Mouse (Mus musculus): ENCODE results near the gene Zfp868. TPM values are rescaled to one million over a fixed set of nuclear protein-coding genes. Genes with fewer than 3 reads are reported as not detected.
"Not testable (repeated sequence)": the region's sequence is repeated elsewhere in the genome, so short reads cannot be mapped to it uniquely, and the experiment has no call there.

Zfp868 gene
- total RNA-seq (2021) = 10 to 100 TPM; 19.9 to 21.6 TPM

DNA sequence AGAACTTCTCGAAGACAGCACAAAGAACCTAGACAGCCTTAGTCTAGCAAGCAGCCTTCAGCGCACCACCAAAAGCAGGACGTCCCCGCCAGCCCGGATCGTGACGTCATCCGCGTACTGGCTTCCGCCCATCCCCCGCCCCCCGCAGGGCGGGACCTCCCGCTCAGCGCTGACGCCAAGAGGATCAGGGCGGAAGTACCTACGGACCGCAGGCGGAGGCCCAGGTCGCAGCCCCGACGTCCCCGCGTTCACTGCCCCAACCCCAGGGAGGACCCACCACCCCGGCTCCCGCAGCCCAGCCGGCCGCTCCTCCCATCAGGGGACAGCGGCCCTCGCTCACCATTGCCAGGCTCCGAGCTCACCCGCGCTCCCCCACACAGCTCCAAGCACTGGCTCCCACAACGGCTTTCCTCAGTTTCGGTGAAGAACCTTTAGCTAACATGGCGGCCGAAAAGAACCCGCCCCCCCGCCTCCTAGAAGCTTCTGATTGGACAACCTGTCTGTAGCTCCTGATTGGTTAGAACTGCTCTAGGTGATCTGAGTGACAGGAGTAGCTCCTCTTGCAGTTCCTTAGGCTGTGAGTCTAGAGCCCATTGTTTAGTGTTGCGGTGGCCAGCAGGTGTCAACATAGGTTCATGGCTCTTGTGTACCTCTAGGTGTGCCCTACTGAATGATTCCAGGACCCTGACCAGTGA, at the start of gene Zfp868:
Zfp868 (minus strand) TSS at position 454 of the 695 bp plus-strand sequence.
- peak; percentile 99 for DNase-seq
- intact Hi-C loops (cut with DNase I) = no loop called here

GRCm38 (mm10) chr8:69665051-69665450, 39.7 kb upstream of the Zfp868 start:
- intact Hi-C loops (cut with DNase I) = not testable (repeated sequence)

DNA sequence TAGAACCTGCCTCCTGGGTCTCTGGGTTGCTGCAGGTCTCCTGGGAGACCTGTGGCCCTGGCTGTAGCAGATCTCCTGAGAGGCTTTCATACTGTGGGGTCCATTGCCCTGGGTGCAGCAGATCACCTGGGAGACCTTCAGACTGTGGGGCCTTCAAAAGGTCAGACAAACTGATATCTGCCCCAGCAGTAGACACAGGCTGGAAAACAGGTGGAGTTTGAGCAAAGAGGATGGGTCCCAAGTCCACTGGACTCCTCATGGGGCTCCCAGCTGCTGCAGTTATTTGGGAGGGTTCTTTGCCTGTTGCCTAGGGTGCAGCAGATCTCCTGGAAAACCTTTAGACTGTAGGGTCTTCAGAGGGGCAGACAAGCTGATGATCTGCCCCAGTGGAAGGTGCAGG, 35.9 kb upstream of the Zfp868 start:
- intact Hi-C loops (cut with DNase I) = no loop called here
- DNase-seq = no peak

More at GRCm38 (mm10) chr8:69665051-69665450, 39.7 kb upstream of the Zfp868 start:
- not testable (repeated sequence) for DNase-seq

DNA sequence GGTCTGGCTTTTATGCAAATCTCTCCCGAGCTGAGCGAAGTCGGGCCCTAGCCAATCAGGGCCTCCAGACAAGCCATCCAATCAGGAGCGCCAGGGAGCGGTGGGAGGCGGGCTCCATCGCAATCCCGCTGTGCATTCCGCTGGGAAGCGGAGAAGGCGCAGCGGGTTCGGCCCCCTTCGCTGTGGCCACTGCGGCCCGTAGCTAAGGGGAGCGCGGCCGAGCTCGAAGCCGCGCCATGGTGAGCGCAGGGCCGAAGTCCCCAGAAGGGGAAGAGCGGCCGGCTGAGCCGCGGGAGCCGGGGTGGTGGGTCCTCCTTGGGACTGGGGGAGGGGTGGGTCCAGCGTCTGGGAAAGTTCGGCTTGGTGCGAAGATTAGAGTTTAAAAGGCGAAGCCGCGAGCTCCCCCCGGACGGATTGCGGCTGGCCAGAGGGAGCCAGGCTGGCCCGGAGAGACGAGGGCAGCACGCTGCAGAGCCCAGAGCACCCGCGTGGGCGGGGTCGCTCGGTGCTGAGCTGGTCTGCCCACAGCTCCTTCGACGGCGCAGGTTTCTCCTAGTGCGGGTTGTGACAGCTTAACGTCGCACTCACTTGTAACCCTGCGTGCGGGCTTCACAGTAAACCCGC, 29.1 kb upstream of the Zfp868 start, which contains the start of gene Zfp964:
Zfp964 (plus strand) TSS at position 122 of the 624 bp plus-strand sequence.
- intact Hi-C loops (cut with DNase I) = no loop called here
- DNase-seq = peak; percentile 91

- DNase-seq = no peak
- intact Hi-C loops (cut with DNase I) = no loop called here
Observed at GRCm38 (mm10) chr8:69653808-69654357, 28.5 kb upstream of the Zfp868 start.

GRCm38 (mm10) chr8:69618078-69618477, 7.3 kb downstream of the Zfp868 start:
- no peak for DNase-seq
- intact Hi-C loops (cut with DNase I) = no loop called here

DNA sequence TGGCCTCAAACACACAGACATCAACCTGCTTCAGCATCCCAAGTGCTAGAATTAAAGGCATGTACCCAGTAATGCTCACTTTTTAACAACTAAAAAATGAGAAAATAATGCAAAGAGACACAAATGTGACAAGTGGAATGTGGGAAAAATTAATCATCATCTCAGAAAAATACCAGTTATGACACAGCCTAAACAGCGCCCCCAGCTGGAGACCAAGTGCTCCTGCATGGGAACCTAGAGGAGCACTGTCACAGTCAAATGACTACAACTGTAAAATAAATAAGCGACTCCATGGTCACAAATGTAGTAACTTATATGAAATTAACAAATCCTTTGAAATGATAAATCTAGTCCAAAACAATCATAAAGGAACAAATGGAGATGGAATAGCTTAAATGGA, 10.7 kb downstream of the Zfp868 start:
- intact Hi-C loops (cut with DNase I) = no loop called here
- no peak for DNase-seq

GRCm38 (mm10) chr8:69597598-69597997, 27.8 kb downstream of the Zfp868 start:
- DNase-seq; intact Hi-C loops (cut with DNase I): not testable (repeated sequence)

DNA sequence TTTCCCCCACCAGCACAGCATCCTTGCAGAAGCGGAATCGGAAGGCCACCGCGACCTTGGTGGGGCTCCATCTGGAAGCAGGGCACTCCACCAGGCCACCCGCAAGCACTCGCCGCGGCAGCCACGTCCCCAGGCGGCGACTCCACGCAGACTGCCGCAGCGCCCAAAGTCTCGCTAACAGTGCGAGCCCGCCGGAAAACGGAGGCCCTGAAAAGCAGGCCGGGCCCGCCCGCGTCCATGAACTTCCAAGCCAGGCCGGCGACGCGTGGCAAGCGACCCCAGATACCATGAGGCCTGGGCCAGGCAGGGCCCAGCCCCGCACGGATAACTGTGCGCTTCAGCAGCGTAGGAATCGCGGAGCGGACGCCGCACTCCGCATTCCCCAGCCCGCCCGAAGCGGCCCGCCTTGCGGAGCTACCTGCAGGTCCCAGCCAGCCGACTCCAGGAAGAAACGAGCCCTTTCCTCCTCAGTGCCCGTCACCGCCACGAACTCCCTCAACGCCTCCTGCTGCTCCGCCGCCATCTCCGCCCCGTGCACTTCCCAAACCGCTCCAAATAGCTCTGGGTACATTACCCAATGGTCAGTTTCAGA, 40.6 kb downstream of the Zfp868 start:
- intact Hi-C loops (cut with DNase I) = no loop called here
- DNase-seq = peak; percentile 18

GRCm38 (mm10) chr8:69584201-69584600, 41.1 kb downstream of the Zfp868 start:
- DNase-seq; intact Hi-C loops (cut with DNase I): not testable (repeated sequence)

Other genes with a start within 250 kb of the Zfp868 start
- not detected for gene Gm9495, start 172.0 kb downstream of the Zfp868 start, total RNA-seq (2021)
- gene Gm7697, start 102.6 kb downstream of the Zfp868 start, total RNA-seq (2021) = not detected
- 1 to 10 TPM; 3.6 to 3.8 TPM for gene Zfp964, start 28.9 kb upstream of the Zfp868 start, total RNA-seq (2021)
- 10 to 100 TPM; 18.8 to 19.3 TPM for gene Zfp869, start 85.2 kb upstream of the Zfp868 start, total RNA-seq (2021)
- 1 to 10 TPM; 5.3 to 5.6 TPM for gene Zfp963, start 124.4 kb upstream of the Zfp868 start, total RNA-seq (2021)
- gene Gm20422, start 149.3 kb upstream of the Zfp868 start, total RNA-seq (2021) = 1 to 10 TPM in 1 of 2 experiments, under 1 TPM in 1; 0.70 to 1.6 TPM
- 10 to 100 TPM; 51.9 to 52.3 TPM for gene Atp13a1, start 165.6 kb upstream of the Zfp868 start, total RNA-seq (2021)
- 10 to 100 TPM; 41.5 to 41.7 TPM for gene Zfp866, start 165.6 kb upstream of the Zfp868 start, total RNA-seq (2021)
- 10 to 100 TPM; 89.6 to 94.1 TPM for gene Gmip, start 183.1 kb upstream of the Zfp868 start, total RNA-seq (2021)
- 1 to 10 TPM; 7.2 to 7.7 TPM for gene Lpar2, start 196.9 kb upstream of the Zfp868 start, total RNA-seq (2021)
- 10 to 100 TPM; 24.3 to 25.0 TPM for gene Pbx4, start 206.9 kb upstream of the Zfp868 start, total RNA-seq (2021)

Measured in left cerebral cortex, postnatal 4 days (tissue).